Mouse (Mus musculus) left cerebral cortex, adult 8-10 months (tissue): ENCODE data around the gene Stat6. TPM values are rescaled to one million over a fixed set of nuclear protein-coding genes. Genes with fewer than 3 reads are reported as not detected.

Experiments used
- DNase-seq, 2 experiments: peaks; one replicate each; pipeline ENCODE4 v3.0.0; 2022; ENCODE audit warnings: low spot score in 2 of 2
- total RNA-seq, 4 experiments: library from RNA; stranded (reverse); gene quantifications; 2 replicates each; pipeline ENCODE4 v1.2.4; 2022

Gene Stat6
- total RNA-seq, 4 experiments from 2014 or later = 13.5 to 17.1 (median 15.0) TPM

- no peak for DNase-seq
Measured at GRCm38 (mm10) chr10:127708850-127709370, 66.1 kb downstream of the Stat6 start.

GRCm38 (mm10) chr10:127710331-127710730, 67.5 kb downstream of the Stat6 start:
- no peak for DNase-seq

Other genes with a start within 250 kb of the Stat6 start
- 1 to 10 TPM; 2.3 to 4.5 (median 3.0) TPM for gene Stac3, start 141.3 kb upstream of the Stat6 start, total RNA-seq
- gene Ndufa4l2, start 128.0 kb upstream of the Stat6 start, total RNA-seq = 1 to 10 TPM; 3.8 to 5.2 (median 4.6) TPM
- 10 to 100 TPM; 24.4 to 33.6 (median 25.7) TPM for gene Shmt2, start 120.5 kb upstream of the Stat6 start, total RNA-seq
- gene Nxph4, start 108.4 kb upstream of the Stat6 start, total RNA-seq = 1 to 10 TPM; 6.6 to 9.7 (median 8.4) TPM
- 100 to 1,000 TPM; 295 to 337 (median 306) TPM for gene Lrp1, start 21.8 kb upstream of the Stat6 start, total RNA-seq
- 1 to 10 TPM; 4.7 to 6.1 (median 5.1) TPM for gene Nemp1, start 23.9 kb downstream of the Stat6 start, total RNA-seq
- 10 to 100 TPM; 36.5 to 55.0 (median 45.5) TPM for gene Nab2, start 25.6 kb downstream of the Stat6 start, total RNA-seq
- gene Myo1a, start 62.2 kb downstream of the Stat6 start, total RNA-seq = 1 to 10 TPM in 2 of 4 experiments, under 1 TPM in 2; 0.59 to 1.2 (median 0.94) TPM
- gene Tac2, start 81.5 kb downstream of the Stat6 start, total RNA-seq = 10 to 100 TPM; 13.0 to 20.5 (median 16.5) TPM
- 10 to 100 TPM in 2 of 4 experiments, 1 to 10 TPM in 2; 9.9 to 11.4 (median 10.1) TPM for gene Zbtb39, start 96.6 kb downstream of the Stat6 start, total RNA-seq
- 1 to 10 TPM; 2.0 to 3.1 (median 2.6) TPM for gene Gpr182, start 108.7 kb downstream of the Stat6 start, total RNA-seq
- gene Rdh1, start 116.7 kb downstream of the Stat6 start, total RNA-seq = under 1 TPM; 0.13 to 0.30 (median 0.16) TPM
- 1 to 10 TPM in 1 of 4 experiments, under 1 TPM in 2, not detected in 1; 0.72 to 1.9 (median 0.96) TPM for gene Rdh16f1, start 116.8 kb downstream of the Stat6 start, total RNA-seq
- 1 to 10 TPM in 1 of 4 experiments, not detected in 3; 1.7 TPM for gene Rdh9, start 133.4 kb downstream of the Stat6 start, total RNA-seq
- under 1 TPM; 0.11 to 0.49 (median 0.34) TPM for gene Rdh16, start 158.2 kb downstream of the Stat6 start, total RNA-seq
- gene Rdh19, start 206.9 kb downstream of the Stat6 start, total RNA-seq = not detected
- not detected for gene Rdh16f2, start 223.5 kb downstream of the Stat6 start, total RNA-seq
- gene Rdh7, start 245.8 kb downstream of the Stat6 start, total RNA-seq = not detected